Mouse (Mus musculus) intestine, embryonic 16.5 days (tissue): ENCODE results near the gene Mcm3ap. TPM values are rescaled to one million over a fixed set of nuclear protein-coding genes. Genes with fewer than 3 reads are reported as not detected.

Experiments used
- ATAC-seq: fragments of 200-750 bp; cut with Nextera tagmentation; 2 replicates; pipeline ENCODE4 v1.8.0; 2017; ENCODE audit warnings: moderate TSS enrichment, moderate library complexity
- H3K27ac ChIP-seq: fragments of 300-500 bp; sonication (generic); 2 replicates; pipeline ENCODE4 v1.5.1; 2014; ENCODE audit warnings: mild to moderate bottlenecking, low read length
- H3K27me3 ChIP-seq: fragments of 300-500 bp; sonication (generic); replicated peaks from 2 replicates; pipeline ENCODE4 v1.6.1; 2014; ENCODE audit warnings: low read length, control low read depth, mixed read lengths; ENCODE audit not compliant: control insufficient read depth, insufficient read depth
- H3K36me3 ChIP-seq: fragments of 300-500 bp; sonication (generic); 2 replicates; pipeline ENCODE4 v1.6.1; 2014; ENCODE audit warnings: low read length, control low read depth; ENCODE audit not compliant: control insufficient read depth, insufficient read depth
- H3K4me1 ChIP-seq: fragments of 300-500 bp; sonication (generic); 2 replicates; pipeline ENCODE4 v1.6.1; 2014; ENCODE audit warnings: low read length, control low read depth, mixed read lengths; ENCODE audit not compliant: control insufficient read depth, insufficient read depth
- H3K4me2 ChIP-seq: fragments of 300-500 bp; sonication (generic); 2 replicates; pipeline ENCODE4 v1.6.1; 2014; ENCODE audit warnings: low read depth, low read length, control low read depth
- H3K4me3 ChIP-seq: fragments of 300-500 bp; sonication (generic); 2 replicates; pipeline ENCODE4 v1.5.1; 2014; ENCODE audit warnings: mild to moderate bottlenecking, low read length
- H3K9ac ChIP-seq: fragments of 300-500 bp; sonication (generic); 2 replicates; pipeline ENCODE4 v1.6.1; 2014; ENCODE audit warnings: low read depth, low read length
- H3K9me3 ChIP-seq: fragments of 300-500 bp; sonication (generic); 2 replicates; pipeline ENCODE4 v1.6.1; 2016; ENCODE audit warnings: low read length, control low read depth; ENCODE audit not compliant: control insufficient read depth
- WGBS: fragments of 180-500 bp; shearing (Covaris S2); extraction: QIAGEN DNeasy Blood & Tissue Kit; methylation state at CpG from one replicate; pipeline ENCODE4 v1.1.7; 2014; 5-methylcytosine and 5-hydroxymethylcytosine counted together
- polyA plus RNA-seq: library from polyadenylated mRNA; unstranded; fragments of >200 nt; fragmentation: Nextera tagmentation; extraction: Ambion mirVana; gene quantifications from 2 replicates; pipeline ENCODE4 v1.2.1, GENCODE M21; 2015

Gene Mcm3ap
- polyA plus RNA-seq, 1 experiment from 2014 or later = 34.1 TPM

GRCm38 (mm10) chr10:76447406-76448229 lies 21.1 kb upstream of the Mcm3ap start:
- Histone ChIP-seq H3K27ac (no peak overlapping the region), H3K4me1 (peaks cover 10% of the 10 kb centered on the region), H3K36me3 (no peaks in the 10 kb centered on the region), H3K4me2 (no peak overlapping the region), H3K4me3 (no peak overlapping the region), H3K9ac (no peak overlapping the region), H3K27me3 (no peaks in the 10 kb centered on the region), H3K9me3 (no peaks in the 10 kb centered on the region)
- no peak for ATAC-seq
- 75% methylated on average over 15 of the region's 15 CpGs for WGBS

DNA sequence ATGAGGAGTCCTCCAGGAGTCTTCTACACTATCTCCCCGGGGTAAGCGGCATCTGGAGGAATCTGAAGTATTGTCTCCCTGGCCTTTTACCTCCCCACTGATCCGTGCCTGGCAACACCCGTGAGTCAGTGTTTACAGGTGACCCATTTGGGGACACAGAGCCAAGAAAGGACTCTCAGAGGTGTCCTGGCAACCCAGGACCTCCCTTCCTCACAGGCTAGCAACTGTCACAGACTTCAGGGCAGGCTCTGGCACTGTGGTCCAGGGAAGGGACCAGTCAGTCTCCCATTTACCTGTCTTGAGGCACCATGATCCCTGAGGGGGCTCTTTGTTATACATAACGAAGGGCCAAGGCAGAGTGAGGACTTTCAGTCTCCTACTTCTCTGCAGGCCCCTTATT lies 19.9 kb upstream of the Mcm3ap start, which contains the start of gene 2610028H24Rik:
2610028H24Rik (plus strand) TSS at position 231 of the 400 bp plus-strand sequence.
- no peaks in the 10 kb centered on the region for H3K36me3 ChIP-seq
- no peak within 1 kb of the TSS for H3K9ac ChIP-seq
- no peak within 1 kb of the TSS for H3K4me3 ChIP-seq
- H3K4me2 ChIP-seq = no peak within 1 kb of the TSS
- no peaks in the 10 kb centered on the region for H3K27me3 ChIP-seq
- no peaks in the 10 kb centered on the region for H3K9me3 ChIP-seq
- H3K27ac ChIP-seq = no peak within 1 kb of the TSS
- 63% methylated on average over 5 of the region's 5 CpGs for WGBS
- peaks cover 5% of the 10 kb centered on the region for H3K4me1 ChIP-seq
- no peak for ATAC-seq

DNA sequence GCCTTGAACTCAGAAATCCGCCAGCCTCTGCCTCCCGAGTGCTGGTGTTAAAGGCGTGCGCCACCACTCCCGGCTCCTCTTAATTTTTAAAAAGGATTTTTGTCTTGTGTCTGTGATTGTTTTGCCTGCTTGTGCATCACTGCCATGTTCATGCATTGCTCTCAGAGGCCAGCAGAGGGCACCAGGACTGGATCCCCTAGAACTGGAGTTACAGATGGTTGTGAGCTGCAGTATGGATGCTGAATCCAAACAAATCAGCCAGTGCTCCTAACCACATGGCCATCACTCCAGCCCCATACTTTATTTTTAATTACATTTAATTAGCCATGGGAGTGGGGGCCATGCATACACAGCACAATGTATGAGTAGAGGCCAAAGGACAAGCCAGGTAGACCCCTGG lies 13.4 kb upstream of the Mcm3ap start:
- Histone ChIP-seq H3K27ac (no peak overlapping the region), H3K27me3 (no peaks in the 10 kb centered on the region), H3K9ac (no peak overlapping the region), H3K4me1 (no peaks in the 10 kb centered on the region), H3K4me2 (no peak overlapping the region), H3K4me3 (no peak overlapping the region), H3K36me3 (no peaks in the 10 kb centered on the region), H3K9me3 (0 out of 2 replicates have a peak, but pooled peaks cover 7% of the 10 kb centered on the region)
- WGBS = 60% methylated on average over 5 of the region's 5 CpGs
- ATAC-seq = no peak

DNA sequence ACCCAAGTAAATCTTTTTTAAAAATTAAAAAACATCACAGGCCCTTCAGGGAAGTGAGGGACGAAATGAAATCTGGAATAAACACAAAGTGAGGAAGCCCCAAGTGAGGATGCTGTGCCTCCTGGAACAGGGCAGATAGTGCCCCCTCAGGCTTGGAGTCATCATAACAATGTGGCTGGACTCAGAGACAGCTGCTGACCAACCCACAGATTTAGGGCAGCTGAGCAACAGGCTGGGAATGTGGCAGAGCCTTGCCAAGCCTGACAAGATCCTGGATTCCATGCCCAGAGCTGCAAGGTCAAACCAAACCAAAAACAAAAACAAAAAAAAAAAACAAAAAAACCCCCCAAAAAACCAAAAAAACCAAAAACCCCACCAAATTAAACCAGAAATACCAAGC lies 7.5 kb upstream of the Mcm3ap start:
- no peak overlapping the region for H3K4me3 ChIP-seq
- H3K4me1 ChIP-seq = no peaks in the 10 kb centered on the region
- H3K36me3 ChIP-seq = no peaks in the 10 kb centered on the region
- H3K27me3 ChIP-seq = no peaks in the 10 kb centered on the region
- no peak overlapping the region for H3K9ac ChIP-seq
- ATAC-seq = no peak
- H3K9me3 ChIP-seq = 0 out of 2 replicates have a peak, but pooled peaks cover 11% of the 10 kb centered on the region
- WGBS = 94% methylated on average over 1 of the region's 1 CpGs
- no peak overlapping the region for H3K27ac ChIP-seq
- no peak overlapping the region for H3K4me2 ChIP-seq

DNA sequence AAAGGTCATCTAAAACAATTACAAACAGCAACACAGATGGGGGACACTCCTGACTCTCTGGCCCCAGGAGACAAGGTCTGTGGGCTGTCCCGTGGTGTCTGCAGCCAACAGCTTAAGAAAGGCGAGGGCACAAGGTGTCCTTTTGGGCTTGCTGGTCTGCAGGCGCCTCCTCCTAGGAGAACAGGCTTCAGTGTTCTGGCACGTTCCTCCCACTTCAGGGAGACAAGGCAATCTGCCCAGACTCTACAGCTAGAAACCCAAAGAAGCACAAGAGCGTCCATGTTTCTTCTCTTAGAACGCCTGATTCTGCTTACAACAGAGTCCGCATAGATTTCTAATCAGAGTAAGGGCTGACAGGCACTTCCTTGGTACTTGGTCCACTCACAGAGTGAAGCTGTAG lies 6.4 kb upstream of the Mcm3ap start:
- Histone ChIP-seq H3K27ac (no peak overlapping the region), H3K4me2 (no peak overlapping the region), H3K4me1 (no peaks in the 10 kb centered on the region), H3K4me3 (no peak overlapping the region), H3K27me3 (no peaks in the 10 kb centered on the region), H3K36me3 (no peaks in the 10 kb centered on the region), H3K9ac (no peak overlapping the region), H3K9me3 (0 out of 2 replicates have a peak, but pooled peaks cover 11% of the 10 kb centered on the region)
- ATAC-seq = no peak
- 92% methylated on average over 7 of the region's 7 CpGs for WGBS

- Histone ChIP-seq H3K4me3 (no peak overlapping the region), H3K27ac (no peak overlapping the region), H3K36me3 (no peaks in the 10 kb centered on the region), H3K27me3 (no peaks in the 10 kb centered on the region), H3K9ac (no peak overlapping the region), H3K9me3 (0 out of 2 replicates have a peak, but pooled peaks cover 11% of the 10 kb centered on the region), H3K4me2 (no peak overlapping the region), H3K4me1 (no peaks in the 10 kb centered on the region)
- ATAC-seq = no peak
- WGBS = 91% methylated on average over 6 of the region's 6 CpGs
Observed at GRCm38 (mm10) chr10:76462721-76463120, 6.0 kb upstream of the Mcm3ap start.

GRCm38 (mm10) chr10:76473759-76474158 lies 5.0 kb downstream of the Mcm3ap start:
- ATAC-seq = no peak
- Histone ChIP-seq H3K9ac (no peak overlapping the region), H3K27me3 (no peaks in the 10 kb centered on the region), H3K36me3 (peaks cover 14% of the 10 kb centered on the region; the same call in 1 of the 2 replicates), H3K27ac (no peak overlapping the region), H3K4me2 (no peak overlapping the region), H3K4me1 (no peaks in the 10 kb centered on the region), H3K9me3 (no peaks in the 10 kb centered on the region), H3K4me3 (no peak overlapping the region)
- 94% methylated on average over 5 of the region's 5 CpGs for WGBS

DNA sequence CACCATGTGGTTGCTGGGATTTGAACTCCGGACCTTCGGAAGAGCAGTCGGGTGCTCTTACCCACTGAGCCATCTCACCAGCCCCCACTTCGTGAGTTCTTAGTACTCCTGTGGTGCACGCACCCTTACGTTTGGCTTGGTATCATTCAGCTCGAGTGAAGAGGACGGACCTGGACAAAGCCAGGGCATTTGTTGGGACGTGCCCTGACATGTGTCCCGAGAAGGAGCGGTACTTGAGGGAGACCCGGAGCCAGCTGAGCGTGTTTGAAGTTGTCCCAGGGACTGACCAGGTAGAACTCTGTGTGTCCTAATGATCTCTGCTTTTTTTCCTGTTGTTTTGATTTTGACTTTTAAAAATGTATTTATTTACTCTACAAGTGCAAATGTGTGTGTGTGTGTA lies 12.1 kb downstream of the Mcm3ap start:
- Histone ChIP-seq H3K9me3 (no peaks in the 10 kb centered on the region), H3K27me3 (no peaks in the 10 kb centered on the region), H3K9ac (no peak overlapping the region), H3K27ac (no peak overlapping the region), H3K4me2 (no peak overlapping the region), H3K4me1 (no peaks in the 10 kb centered on the region), H3K36me3 (peaks cover 7% of the 10 kb centered on the region), H3K4me3 (no peak overlapping the region)
- no peak for ATAC-seq
- WGBS = 94% methylated on average over 13 of the region's 13 CpGs

DNA sequence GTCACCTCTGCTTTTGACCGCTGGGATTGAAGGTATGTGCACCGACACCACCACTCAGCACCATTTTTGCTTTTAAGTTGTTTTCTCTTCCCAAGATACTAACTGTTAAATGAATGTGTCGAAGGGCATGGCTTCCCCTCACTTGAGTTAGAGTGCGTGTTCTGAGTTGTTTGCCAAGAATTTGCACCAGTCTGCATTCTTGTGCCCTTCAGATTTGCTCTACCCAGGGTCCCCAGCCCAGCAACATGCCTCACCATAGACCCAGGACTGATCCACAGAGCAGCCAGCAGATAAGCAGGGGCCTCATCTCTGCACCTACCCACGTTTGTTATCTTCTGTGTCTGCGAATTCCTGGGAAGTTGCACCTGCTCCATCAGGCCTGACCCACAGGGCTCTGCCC lies 12.8 kb downstream of the Mcm3ap start:
- 92% methylated on average over 6 of the region's 6 CpGs for WGBS
- ATAC-seq = no peak
- Histone ChIP-seq H3K4me2 (no peak overlapping the region), H3K9me3 (no peaks in the 10 kb centered on the region), H3K9ac (no peak overlapping the region), H3K27me3 (no peaks in the 10 kb centered on the region), H3K4me3 (no peak overlapping the region), H3K36me3 (peaks cover 10% of the 10 kb centered on the region), H3K4me1 (no peaks in the 10 kb centered on the region), H3K27ac (no peak overlapping the region)
